In the genomic region with DNA sequence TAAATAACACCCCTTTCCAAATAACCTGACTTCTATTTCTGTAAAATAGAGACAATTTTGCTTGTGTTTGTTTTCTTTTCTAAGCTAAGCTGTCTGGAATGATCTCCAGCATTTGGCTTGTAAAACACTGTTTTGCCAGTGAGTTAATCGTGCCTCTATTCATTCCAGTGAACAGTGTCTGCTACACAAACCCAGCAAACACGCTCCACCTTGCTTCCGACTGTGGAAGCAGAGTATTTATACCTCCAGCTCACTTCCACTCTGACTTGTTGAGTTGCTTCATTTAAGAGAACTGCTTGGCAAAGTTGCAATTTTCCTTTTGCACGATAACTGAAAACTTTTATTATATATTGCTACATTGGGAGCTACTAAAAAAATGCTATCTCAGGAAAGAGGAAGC, we compare ENCODE assay signal across 23 mouse cellular contexts.
DNase-seq lines count a peak whose midpoint lies in the region; ATAC-seq and TF ChIP-seq lines count a peak whose summit lies in the region.
"Had no signal": no experiment of that assay in that cellular context is flagged by ENCODE, and none has a peak within 500 bp of the region (broad histone marks: within the 10 kb centered on the region; RNA-seq: fewer than 3 reads in every experiment).

No protein-coding gene starts in this region.

- H3K4me2 ChIP-seq in forebrain, postnatal 0 days (ENCODE audit: low read depth) = no peak overlapping the region
- no peak overlapping the region for H3K4me2 ChIP-seq in forebrain, embryonic 14.5 days (ENCODE audit: low read length)
- no peak overlapping the region for H3K4me2 ChIP-seq in neural tube, embryonic 15.5 days
- H3K4me2 ChIP-seq: embryonic facial prominence, embryonic 15.5 days; forebrain, embryonic 12.5 days; heart, embryonic 11.5 days; heart, embryonic 15.5 days; hindbrain, embryonic 14.5 days; intestine, embryonic 15.5 days had no signal

- no peaks in the 10 kb centered on the region for H3K9me3 ChIP-seq in forebrain, postnatal 0 days (ENCODE audit: low read length)
- H3K9me3 ChIP-seq in forebrain, embryonic 14.5 days (replicated peaks; ENCODE audit: control insufficient read depth, low read length) = no peaks in the 10 kb centered on the region
- no peaks in the 10 kb centered on the region for H3K9me3 ChIP-seq in neural tube, embryonic 15.5 days (replicated peaks)
- H3K9me3 ChIP-seq: embryonic facial prominence, embryonic 15.5 days; forebrain, embryonic 12.5 days; G1E; heart, embryonic 15.5 days; hindbrain, embryonic 10.5 days; intestine, embryonic 15.5 days had no signal

- peak; percentile 14 for DNase-seq in forebrain, postnatal 0 days
- DNase-seq in forebrain, embryonic 14.5 days (ENCODE audit: low spot score) = no peak
- DNase-seq in left cerebral cortex, postnatal 14 days (ENCODE audit: low spot score in 2 of 2) = peak; percentile 3 to 14
- no peak for DNase-seq in left cerebral cortex, postnatal 4 days
- DNase-seq in brain, adult 2 months (ENCODE audit: low read depth, low spot score) = peak; percentile 51
- no peak for DNase-seq in embryo, embryonic 9.5 days (ENCODE audit: extremely low spot score)
- DNase-seq: adrenal gland, postnatal 14 days; B cell, adult 2 months; cerebellum, adult 18-20 months; cerebellum, adult 9-11 months; cerebellum, postnatal 36 days; gastrocnemius, postnatal 10 days; heart, adult 2 months had no signal

- intact Hi-C loops in left cerebral cortex, postnatal 14 days (cut with DNase I) = no loop called here
- intact Hi-C loops in left cerebral cortex, postnatal 4 days (cut with DNase I) = no loop called here

- no peak overlapping the region for H3K9ac ChIP-seq in forebrain, postnatal 0 days
- no peak overlapping the region for H3K9ac ChIP-seq in forebrain, embryonic 14.5 days (ENCODE audit: low read length)
- H3K9ac ChIP-seq in neural tube, embryonic 15.5 days (replicated peaks) = no peak overlapping the region
- H3K9ac ChIP-seq: embryonic facial prominence, embryonic 15.5 days; forebrain, embryonic 12.5 days; heart, embryonic 15.5 days; hindbrain, embryonic 14.5 days; intestine, embryonic 15.5 days had no signal

- no peak for ATAC-seq in forebrain, postnatal 0 days
- ATAC-seq in forebrain, embryonic 14.5 days = no peak
- no peak for ATAC-seq in neural tube, embryonic 15.5 days (ENCODE audit: low FRiP score)
- ATAC-seq: CD4-positive, CD25-positive, alpha-beta regulatory T cell, adult 4 months; intestine, embryonic 15.5 days had no signal

- H3K36me3 ChIP-seq in forebrain, postnatal 0 days (ENCODE audit: insufficient read depth) = no peaks in the 10 kb centered on the region
- H3K36me3 ChIP-seq in forebrain, embryonic 14.5 days (ENCODE audit: control insufficient read depth, insufficient read depth, low read length) = no peaks in the 10 kb centered on the region
- no peaks in the 10 kb centered on the region for H3K36me3 ChIP-seq in neural tube, embryonic 15.5 days
- H3K36me3 ChIP-seq: embryonic facial prominence, embryonic 15.5 days; forebrain, embryonic 12.5 days; G1E; heart, embryonic 15.5 days; hindbrain, embryonic 10.5 days; intestine, embryonic 15.5 days had no signal

- no peak for TF ChIP-seq CTCF in forebrain, postnatal 0 days (IDR thresholded peaks at IDR 0.05; ENCODE audit: low read depth)

- H3K27ac ChIP-seq in forebrain, postnatal 0 days (ENCODE audit: low read depth, low read length) = no peak overlapping the region
- H3K27ac ChIP-seq in forebrain, embryonic 14.5 days (ENCODE audit: low read depth, low read length) = no peak overlapping the region
- no peak overlapping the region for H3K27ac ChIP-seq in neural tube, embryonic 15.5 days (replicated peaks)
- H3K27ac ChIP-seq: embryonic facial prominence, embryonic 15.5 days; forebrain, embryonic 12.5 days; heart, adult 2 months; heart, embryonic 15.5 days; hindbrain, embryonic 10.5 days; hindbrain, embryonic 14.5 days; intestine, embryonic 15.5 days had no signal

- no peaks in the 10 kb centered on the region for H3K27me3 ChIP-seq in forebrain, postnatal 0 days (ENCODE audit: insufficient read depth, low read length)
- no peaks in the 10 kb centered on the region for H3K27me3 ChIP-seq in forebrain, embryonic 14.5 days (replicated peaks; ENCODE audit: control insufficient read depth, insufficient read depth, low read length)
- H3K27me3 ChIP-seq in neural tube, embryonic 15.5 days (replicated peaks) = no peaks in the 10 kb centered on the region
- H3K27me3 ChIP-seq: embryonic facial prominence, embryonic 15.5 days; forebrain, embryonic 12.5 days; heart, embryonic 15.5 days; intestine, embryonic 15.5 days had no signal

- WGBS in forebrain, postnatal 0 days = 64% methylated on average over 4 of the region's 4 CpGs
- WGBS in forebrain, embryonic 14.5 days = 90% methylated on average over 4 of the region's 4 CpGs
- WGBS in neural tube, embryonic 15.5 days = 85% methylated on average over 4 of the region's 4 CpGs

- H3K4me1 ChIP-seq in forebrain, postnatal 0 days (ENCODE audit: insufficient read depth) = no peaks in the 10 kb centered on the region
- no peaks in the 10 kb centered on the region for H3K4me1 ChIP-seq in forebrain, embryonic 14.5 days (ENCODE audit: control insufficient read depth, insufficient read depth, low read length)
- H3K4me1 ChIP-seq in neural tube, embryonic 15.5 days = no peaks in the 10 kb centered on the region
- H3K4me1 ChIP-seq: embryonic facial prominence, embryonic 15.5 days; forebrain, embryonic 12.5 days; heart, embryonic 15.5 days; hindbrain, embryonic 10.5 days; intestine, embryonic 15.5 days had no signal

- H3K4me3 ChIP-seq in forebrain, postnatal 0 days (ENCODE audit: low read depth, low read length) = no peak overlapping the region
- no peak overlapping the region for H3K4me3 ChIP-seq in forebrain, embryonic 14.5 days (ENCODE audit: low read depth, low read length)
- no peak overlapping the region for H3K4me3 ChIP-seq in neural tube, embryonic 15.5 days (replicated peaks)
- H3K4me3 ChIP-seq: embryonic facial prominence, embryonic 15.5 days; forebrain, embryonic 12.5 days; heart, adult 2 months; heart, embryonic 15.5 days; hindbrain, embryonic 10.5 days; intestine, embryonic 15.5 days had no signal

Comparison
In these comparisons a context has a peak if more than half of its experiments do, and no peak if none do; other contexts are left out.
1. DNase-seq: peak in forebrain, postnatal 0 days (single experiment), left cerebral cortex, postnatal 14 days (2 of 2) and brain, adult 2 months (single experiment); none in forebrain, embryonic 14.5 days (single experiment), left cerebral cortex, postnatal 4 days (single experiment) and embryo, embryonic 9.5 days (single experiment).